ENCODE assay signal across 8 mouse cellular contexts in the genomic region with DNA sequence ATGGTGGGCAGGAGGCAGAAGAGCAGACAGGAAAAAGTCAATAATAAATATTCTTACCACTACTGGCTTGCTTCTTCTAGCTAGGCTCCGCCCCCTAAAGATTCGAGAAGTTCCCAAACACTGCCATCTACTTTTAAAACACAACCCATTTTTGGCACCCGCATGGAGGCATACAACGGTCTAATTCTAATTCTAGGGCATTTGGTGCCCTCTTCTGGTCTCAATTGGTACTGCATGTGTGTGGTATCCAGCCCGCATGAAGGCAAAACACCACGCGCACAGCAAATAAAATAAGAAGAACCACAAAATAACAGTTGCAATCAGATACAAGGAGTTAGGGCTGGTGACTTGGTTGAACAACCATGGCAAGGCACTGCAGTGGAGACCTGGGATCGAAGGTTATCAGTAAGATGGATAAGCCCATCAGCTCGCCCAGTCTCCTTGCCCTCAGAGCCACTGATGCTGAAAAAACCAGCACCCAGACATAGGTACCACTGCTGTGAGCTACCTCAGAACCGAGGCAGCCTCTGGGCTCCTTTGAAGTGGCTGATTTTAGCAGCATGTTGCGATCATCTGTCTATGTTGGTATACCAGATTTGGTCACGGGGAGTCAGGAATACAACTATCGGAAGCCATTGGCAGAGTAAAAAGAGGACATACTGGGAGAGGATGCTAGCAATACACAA. TPM values are rescaled to one million over a fixed set of nuclear protein-coding genes. Genes with fewer than 3 reads are reported as not detected.
DNase-seq lines count a peak whose midpoint lies in the region; ATAC-seq lines count a peak whose summit lies in the region.

No protein-coding gene starts in this region.

- no peaks in the 10 kb centered on the region for H3K27me3 ChIP-seq in neural tube, embryonic 15.5 days (replicated peaks)
- H3K27me3 ChIP-seq in limb, embryonic 11.5 days (ENCODE audit: control insufficient read depth, insufficient read depth, low read length): no peaks in the 10 kb centered on the region

- peaks cover 6% of the 10 kb centered on the region for H3K4me1 ChIP-seq in neural tube, embryonic 15.5 days
- no peaks in the 10 kb centered on the region for H3K4me1 ChIP-seq in limb, embryonic 11.5 days (ENCODE audit: control insufficient read depth, insufficient read depth, low read length)

- H3K9ac ChIP-seq in neural tube, embryonic 15.5 days (replicated peaks): no peak overlapping the region
- H3K9ac ChIP-seq in limb, embryonic 11.5 days (ENCODE audit: low read length): no peak overlapping the region

- H3K4me3 ChIP-seq in neural tube, embryonic 15.5 days (replicated peaks): no peak overlapping the region
- H3K4me3 ChIP-seq in limb, embryonic 11.5 days (ENCODE audit: low read depth, low read length): no peak overlapping the region

- 38% methylated on average over 13 of the region's 13 CpGs for whole genome bisulfite sequencing in neural tube, embryonic 15.5 days
- 38% methylated on average over 13 of the region's 13 CpGs for WGBS in limb, embryonic 11.5 days

- no peaks in the 10 kb centered on the region for H3K36me3 ChIP-seq in neural tube, embryonic 15.5 days
- H3K36me3 ChIP-seq in limb, embryonic 11.5 days (ENCODE audit: control insufficient read depth, insufficient read depth, low read length): no peaks in the 10 kb centered on the region

- H3K4me2 ChIP-seq in neural tube, embryonic 15.5 days: no peak overlapping the region
- H3K4me2 ChIP-seq in limb, embryonic 11.5 days (ENCODE audit: low read depth, severe bottlenecking): no peak overlapping the region

- DNase-seq in neural tube, embryonic 10.5 days (ENCODE audit: extremely low spot score, low spot score): peak; percentile 76
- DNase-seq in forelimb bud, embryonic 11.5 days (ENCODE audit: low read depth, low spot score): peak; percentile 73
- peak; percentile 93 for DNase-seq in induced T-regulatory cell, adult 2 months (ENCODE audit: low read depth)
- DNase-seq in limb, embryonic 11.5 days (ENCODE audit: low spot score): peak; percentile 86
- DNase-seq in ovary, adult 18-20 months (ENCODE audit: low spot score): peak; percentile 24
- peak; percentile 54 to 82 for DNase-seq in thymus, postnatal 10 days (ENCODE audit: low spot score in 2 of 2)

- H3K9me3 ChIP-seq in neural tube, embryonic 15.5 days (replicated peaks): no peaks in the 10 kb centered on the region
- H3K9me3 ChIP-seq in limb, embryonic 11.5 days (ENCODE audit: control insufficient read depth, low read length): no peaks in the 10 kb centered on the region

- no peak for ATAC-seq in neural tube, embryonic 15.5 days (ENCODE audit: low FRiP score)
- peak; percentile 28 for ATAC-seq in cerebellum, adult (ENCODE audit: insufficient number of reproducible peaks, low FRiP score, low TSS enrichment)
- no peak for ATAC-seq in limb, embryonic 11.5 days (ENCODE audit: insufficient number of reproducible peaks, low FRiP score, low TSS enrichment, low read depth)

- H3K27ac ChIP-seq in neural tube, embryonic 15.5 days (replicated peaks): no peak overlapping the region
- no peak overlapping the region for H3K27ac ChIP-seq in limb, embryonic 11.5 days (replicated peaks; ENCODE audit: low read depth, low read length)

RNA-seq across cellular contexts. Expression of a gene that starts 4.4 kb away (rescaled TPM):
- polyA plus RNA-seq in neural tube, embryonic 15.5 days (2015; fragmentation: Nextera tagmentation; extraction: Ambion mirVana): 15.2 and 16.7 TPM in 2 replicates
- polyA plus RNA-seq in limb, embryonic 11.5 days (2014; fragmentation: Nextera tagmentation; extraction: Ambion mirVana): 31.3 and 31.4 TPM in 2 replicates

RNA-seq across cellular contexts. Expression of a gene that starts 46.8 kb away (rescaled TPM):
- polyA plus RNA-seq in neural tube, embryonic 15.5 days (2015; fragmentation: Nextera tagmentation; extraction: Ambion mirVana): 26.1 and 26.5 TPM in 2 replicates
- 26.2 and 32.4 TPM in 2 replicates for polyA plus RNA-seq in limb, embryonic 11.5 days (2014; fragmentation: Nextera tagmentation; extraction: Ambion mirVana)

RNA-seq across cellular contexts. Expression of a gene that starts 51.8 kb away (rescaled TPM):
- 12.2 and 12.7 TPM in 2 replicates for polyA plus RNA-seq in neural tube, embryonic 15.5 days (2015; fragmentation: Nextera tagmentation; extraction: Ambion mirVana)
- polyA plus RNA-seq in limb, embryonic 11.5 days (2014; fragmentation: Nextera tagmentation; extraction: Ambion mirVana): 5.0 and 5.3 TPM in 2 replicates

Comparison
In these comparisons a context has a peak if more than half of its experiments do, and no peak if none do; other contexts are left out.
1. DNase-seq: peak in every context shown above with its lines; median percentile 93 in induced T-regulatory cell, adult 2 months; 86 in limb, embryonic 11.5 days; 76 in neural tube, embryonic 10.5 days; 73 in forelimb bud, embryonic 11.5 days; 68 in thymus, postnatal 10 days; 24 in ovary, adult 18-20 months.